Mouse (Mus musculus) kidney, postnatal 36 days (tissue): ENCODE results near the gene Prdm2.

Experiments used
- DNase-seq, 2 experiments: peaks; one replicate each; pipeline ENCODE4 v3.0.0; 2021 to 2022; ENCODE audit warnings: mixed read lengths in 2 of 2

Prdm2 gene

DNA sequence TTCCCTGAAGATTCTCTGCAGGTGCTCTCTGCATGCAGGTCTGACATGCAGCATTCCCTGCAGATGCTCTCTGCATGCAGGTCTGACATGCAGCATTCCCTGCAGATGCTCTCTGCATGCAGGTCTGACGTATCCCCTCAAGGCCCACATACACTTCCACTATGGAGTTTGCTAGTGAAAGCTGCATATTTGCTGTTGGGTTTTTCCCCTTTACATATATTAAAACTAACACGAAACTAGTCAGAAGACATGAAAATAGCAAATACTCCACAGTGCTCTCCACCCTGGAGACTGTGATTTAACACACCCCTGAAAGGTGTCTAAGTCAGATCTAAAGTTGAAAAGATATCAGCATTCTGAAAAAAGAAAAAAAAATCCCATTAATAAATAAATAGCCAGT lies 2.8 kb downstream of the Prdm2 start:
- DNase-seq: no peak

DNA sequence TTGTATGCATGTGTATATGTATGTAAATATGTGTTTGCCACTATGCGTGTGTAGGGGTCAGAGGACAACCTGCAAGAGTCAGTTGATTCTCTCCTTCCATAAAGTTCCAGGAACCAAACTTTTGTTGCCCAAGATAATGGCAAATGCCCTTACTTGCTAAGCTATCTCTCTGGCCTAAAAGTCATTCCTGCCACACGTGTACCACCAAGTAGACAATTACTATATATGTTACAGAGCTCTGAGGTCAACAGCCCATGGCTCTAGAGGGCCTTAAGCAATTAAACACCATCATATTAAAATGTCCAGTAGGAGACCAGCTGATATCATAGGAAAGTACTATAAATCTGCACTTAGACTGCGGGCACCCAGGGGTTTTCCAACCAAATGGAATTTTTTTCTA lies 10.1 kb downstream of the Prdm2 start:
- no peak for DNase-seq

- DNase-seq: no peak
These were observed 14.4 kb downstream of the Prdm2 start for GRCm38 (mm10) chr4:143198371-143198770.

GRCm38 (mm10) chr4:143197845-143198356 lies 14.9 kb downstream of the Prdm2 start:
- no peak for DNase-seq

GRCm38 (mm10) chr4:143194328-143194727 lies 18.5 kb downstream of the Prdm2 start:
- no peak for DNase-seq

- no peak for DNase-seq
These were observed 19.6 kb downstream of the Prdm2 start for GRCm38 (mm10) chr4:143193164-143193563.

- DNase-seq: no peak
These were observed 21.0 kb downstream of the Prdm2 start for GRCm38 (mm10) chr4:143191783-143192182.

DNA sequence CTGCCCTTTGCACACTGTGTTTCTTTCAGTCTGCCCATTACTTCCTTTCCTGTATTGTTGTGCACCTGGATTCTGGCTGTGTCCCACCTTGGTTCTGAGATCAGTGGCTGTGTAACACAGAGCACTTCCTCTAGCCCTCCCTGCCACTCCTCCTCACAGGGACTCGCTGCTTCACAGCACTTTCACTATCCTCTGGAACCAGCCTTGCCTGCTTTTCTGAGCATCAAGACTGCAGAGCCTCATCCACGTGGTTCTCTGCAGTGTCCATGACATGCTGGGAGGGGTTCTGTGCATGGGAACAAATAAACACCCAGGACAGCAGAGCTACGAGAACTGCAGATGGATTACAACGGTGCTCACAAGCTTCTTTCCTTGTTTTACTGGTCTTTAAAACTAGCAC lies 22.1 kb downstream of the Prdm2 start:
- no peak for DNase-seq

DNA sequence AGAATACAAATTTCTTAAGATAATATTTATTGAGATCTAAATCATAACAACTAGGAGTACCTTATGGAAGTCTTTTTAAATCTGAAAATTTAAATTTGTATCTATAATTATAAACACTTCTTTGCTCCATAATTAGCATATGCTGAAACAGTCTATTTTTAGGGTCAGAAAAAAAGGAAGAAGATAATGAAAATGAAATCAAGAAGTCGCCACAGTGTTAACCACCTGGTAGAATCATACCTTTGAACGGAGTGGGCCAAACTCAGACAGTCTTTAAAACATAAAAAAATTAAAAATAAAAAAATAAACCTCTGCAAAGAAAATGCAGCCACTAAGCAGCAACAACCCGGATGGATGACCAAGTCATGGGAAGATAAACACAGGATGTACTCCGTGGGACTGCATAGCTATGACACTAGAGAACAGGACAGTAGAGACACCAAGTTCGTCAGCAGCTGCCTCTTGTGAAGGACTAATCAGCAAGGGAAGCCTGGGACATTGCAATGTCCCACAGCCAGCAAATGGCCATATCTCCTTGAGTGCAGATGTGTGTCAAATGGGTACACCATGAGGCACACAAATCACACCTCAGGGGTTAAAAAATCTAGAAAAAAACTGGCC lies 24.1 kb downstream of the Prdm2 start:
- DNase-seq: no peak

DNA sequence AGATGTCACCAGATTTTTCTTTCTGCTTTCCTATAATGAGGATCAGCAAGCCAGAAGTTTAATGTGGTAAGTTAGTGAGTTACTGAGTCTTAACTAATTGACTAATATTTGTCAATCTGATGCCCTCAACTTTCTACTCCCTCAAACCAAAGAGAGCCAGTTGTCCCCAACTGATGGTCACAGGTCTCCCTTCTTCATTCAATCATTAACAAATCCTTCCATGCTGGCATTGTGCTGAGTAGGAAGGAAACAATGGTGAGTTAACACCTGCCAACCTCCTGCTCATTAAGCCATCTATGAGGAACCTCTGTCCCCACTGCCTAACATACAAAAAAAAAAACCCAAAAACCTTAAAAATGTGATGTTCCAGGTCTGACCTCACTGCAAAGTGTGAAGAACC lies 26.7 kb downstream of the Prdm2 start:
- no peak for DNase-seq

DNA sequence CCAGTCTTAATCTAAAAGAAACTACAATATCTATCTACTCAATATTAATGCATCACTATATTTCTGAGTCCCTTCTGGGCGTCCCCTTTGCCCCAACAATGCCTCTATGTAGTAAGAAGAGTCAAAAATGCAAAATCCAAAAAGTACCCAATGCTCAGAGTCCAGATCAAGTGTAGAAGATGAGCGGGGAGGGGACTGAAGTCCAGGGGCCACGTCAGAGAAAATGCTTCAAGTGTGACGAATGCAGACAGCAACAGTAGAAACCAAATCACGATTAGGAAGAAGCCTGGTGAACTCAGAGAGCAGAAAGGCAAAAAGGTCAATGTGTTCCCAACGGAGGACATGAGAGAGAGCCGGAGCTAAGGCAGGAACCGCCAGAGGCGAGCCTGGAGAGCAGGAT lies 27.3 kb downstream of the Prdm2 start:
- peak; percentile 49 to 57 for DNase-seq

DNA sequence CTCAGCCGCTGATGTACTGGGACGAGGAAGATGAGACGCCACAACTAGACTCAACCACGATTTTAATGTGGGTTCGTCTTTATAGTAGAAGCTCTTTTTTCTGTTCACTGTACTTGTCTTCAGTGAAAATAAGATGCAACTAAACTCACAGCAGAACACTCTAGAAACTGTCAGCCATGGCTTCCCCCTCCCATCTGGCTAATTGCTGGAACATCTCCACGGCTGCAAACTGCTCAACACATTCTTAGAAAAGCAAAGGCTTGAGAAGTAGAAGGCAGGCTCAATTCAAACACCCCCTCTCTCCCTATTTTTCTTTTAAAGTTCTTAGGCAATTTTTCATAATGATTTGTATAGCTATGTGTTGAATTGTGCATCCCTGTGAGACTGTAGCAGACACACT lies 29.7 kb downstream of the Prdm2 start:
- DNase-seq: no peak

- DNase-seq: no peak
These were observed 32.1 kb downstream of the Prdm2 start for GRCm38 (mm10) chr4:143180731-143181130.

DNA sequence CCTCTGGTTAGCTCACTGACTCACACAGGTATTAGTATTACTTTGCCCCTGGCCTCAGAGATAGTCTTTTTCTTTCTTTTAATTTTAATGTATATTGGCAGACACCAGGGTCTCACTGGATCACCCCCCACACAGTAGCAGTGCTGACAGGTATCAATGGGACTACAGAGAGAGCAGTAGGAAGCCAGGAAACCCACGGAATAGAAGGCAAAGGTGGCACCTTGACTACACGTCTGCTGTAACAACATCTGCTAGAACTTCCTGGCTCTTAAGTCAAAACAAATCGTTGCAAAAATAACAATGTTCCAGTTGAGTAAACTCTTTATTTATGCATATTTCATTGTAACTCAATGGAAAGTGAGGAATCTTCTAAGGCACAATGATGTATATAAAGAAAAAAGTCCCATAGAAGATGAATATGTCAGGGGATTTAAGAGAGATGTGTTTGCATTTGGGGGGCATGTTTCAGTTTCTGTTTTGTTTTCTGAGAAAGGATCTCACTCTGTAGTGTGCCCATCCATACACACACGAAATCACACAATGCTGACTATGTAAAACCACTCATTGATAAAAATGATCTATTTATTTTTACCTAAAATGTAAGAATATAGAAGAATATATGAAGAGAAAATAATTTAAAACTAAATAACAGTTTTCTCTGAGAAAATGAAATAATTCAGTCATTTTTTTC lies 41.0 kb downstream of the Prdm2 start:
- DNase-seq: no peak

DNA sequence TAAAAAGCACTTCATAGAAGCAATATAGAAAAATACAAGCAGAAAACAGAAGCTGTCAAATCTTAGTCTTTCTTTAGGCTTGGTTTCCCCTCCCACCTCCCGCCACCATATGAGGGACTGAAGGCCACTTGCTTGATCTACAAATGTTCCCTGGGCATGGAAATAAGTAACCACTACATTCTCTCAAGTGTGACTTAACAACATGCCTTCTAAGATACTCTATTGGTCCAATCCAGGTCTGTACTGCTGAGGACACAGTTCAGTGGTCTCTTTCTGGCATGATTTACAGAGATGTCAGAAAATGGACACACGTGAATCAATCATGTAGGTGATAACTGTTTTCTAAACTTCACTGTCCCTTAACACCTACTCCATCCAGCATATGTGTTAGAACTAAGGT lies 42.5 kb downstream of the Prdm2 start:
- peak; percentile 30 to 54 for DNase-seq

DNA sequence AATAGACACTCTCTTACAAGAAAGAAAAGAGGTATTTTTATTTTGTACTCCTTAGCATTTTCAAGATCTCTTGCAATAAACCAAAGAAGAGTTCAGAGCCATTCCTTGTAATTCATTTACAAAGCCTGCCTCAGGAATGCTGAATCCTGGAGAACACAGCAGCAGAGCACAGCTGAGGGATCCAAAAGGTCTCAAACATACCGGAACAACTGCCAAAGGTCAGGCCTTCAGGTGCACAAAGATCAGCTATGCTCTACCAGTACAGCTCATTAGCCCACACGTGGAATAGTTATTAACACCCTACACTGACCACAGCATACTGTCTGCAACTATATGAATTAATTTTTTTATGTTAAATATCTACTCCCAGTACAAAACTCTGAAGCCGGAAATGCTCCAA lies 44.7 kb downstream of the Prdm2 start:
- DNase-seq: peak; percentile 67 to 87

- DNase-seq: peak; percentile 99
These were observed 50.9 kb downstream of the Prdm2 start for GRCm38 (mm10) chr4:143161619-143162479.

DNA sequence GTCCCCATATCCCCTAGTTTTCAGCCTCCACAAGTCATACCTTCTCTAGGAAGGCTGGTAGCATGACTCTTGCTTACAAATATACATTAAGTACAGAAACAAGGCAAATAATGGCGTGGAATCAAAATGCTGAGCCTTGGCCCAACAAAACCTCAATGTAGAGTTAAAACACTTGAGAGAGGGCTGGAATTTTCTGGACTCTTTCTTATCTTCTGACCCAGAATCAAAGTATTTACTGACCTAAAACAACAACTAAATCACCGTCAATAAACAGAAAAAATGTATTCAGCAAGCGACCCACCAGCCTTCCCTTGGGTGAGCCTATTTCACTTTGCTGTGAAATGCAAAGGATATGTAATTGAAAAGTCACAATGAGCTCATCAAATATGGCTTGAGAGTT lies 52.0 kb downstream of the Prdm2 start:
- DNase-seq: no peak

GRCm38 (mm10) chr4:143159336-143159735 lies 53.5 kb downstream of the Prdm2 start:
- DNase-seq: no peak

DNA sequence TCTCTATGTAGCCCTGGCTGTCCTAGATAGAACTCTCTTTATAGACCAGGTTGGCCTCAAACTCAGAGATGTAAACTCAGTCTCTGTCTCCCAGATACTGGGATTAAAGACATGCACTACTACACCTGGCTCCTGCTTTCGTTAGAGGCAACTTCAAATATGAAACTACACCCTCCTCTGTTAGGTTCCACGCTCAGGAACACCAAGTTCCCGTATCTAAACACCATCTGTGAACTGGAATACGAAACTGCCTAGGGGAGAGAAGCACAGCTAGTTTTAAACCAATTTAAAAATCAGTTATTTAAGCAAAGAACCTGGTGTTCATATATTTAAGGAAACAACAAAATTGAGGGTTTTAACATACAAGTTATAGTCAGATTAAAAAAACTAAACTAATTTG lies 56.9 kb downstream of the Prdm2 start:
- no peak for DNase-seq

DNA sequence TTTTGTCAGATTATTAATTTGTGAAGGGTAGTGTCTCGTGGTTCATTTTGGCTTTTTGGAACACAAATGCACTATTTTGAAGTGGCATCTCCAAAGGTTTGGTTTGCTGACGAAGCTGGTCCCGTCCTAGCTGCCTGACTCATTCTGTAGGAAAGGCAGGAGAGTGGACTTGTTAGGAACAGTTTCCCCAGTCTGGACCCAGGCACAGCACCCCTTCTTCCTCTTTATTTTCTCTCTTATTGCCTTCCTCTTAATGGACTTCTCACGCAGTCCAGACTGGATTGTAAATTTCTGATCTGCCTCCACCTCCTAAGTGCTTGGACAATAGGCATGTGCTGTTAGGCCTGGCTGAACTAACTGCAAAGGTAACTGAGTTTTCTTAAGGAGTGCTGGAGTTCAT lies 57.8 kb downstream of the Prdm2 start:
- no peak for DNase-seq

GRCm38 (mm10) chr4:143154571-143154970 lies 58.2 kb downstream of the Prdm2 start:
- no peak for DNase-seq

DNA sequence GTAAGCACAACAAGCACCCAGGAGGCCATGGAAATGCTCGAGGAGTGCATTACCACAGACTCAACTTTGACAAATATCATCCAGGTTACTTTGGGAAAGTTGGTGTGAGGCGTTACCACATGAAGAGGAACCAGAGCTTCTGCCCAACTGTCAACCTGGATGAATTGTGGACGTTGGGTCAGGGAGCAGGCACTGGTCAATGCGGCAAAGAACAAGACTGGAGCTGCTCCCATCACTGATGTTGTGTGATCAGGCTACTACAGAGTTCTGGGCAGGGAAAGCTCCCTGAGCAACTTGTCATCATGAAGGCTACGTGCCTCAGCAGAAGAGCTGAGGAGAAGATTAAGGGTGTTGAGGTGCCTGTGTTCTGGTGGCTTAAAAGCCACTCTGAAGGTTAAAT lies 60.2 kb downstream of the Prdm2 start:
- DNase-seq: no peak

GRCm38 (mm10) chr4:143151267-143151666 lies 61.5 kb downstream of the Prdm2 start:
- DNase-seq: peak; percentile 36 to 76
